Mouse (Mus musculus) v-Abl transformed pro-B cells (cell line): ENCODE measurements around the gene Zdhhc4.

Source experiments
- in situ Hi-C, 2 experiments: fragments of 400-800 bp; cut with MboI; formaldehyde crosslinking; loops; one replicate each; pipeline ENCODE4 v1.15.1; 2025; ENCODE audit not compliant: unreplicated experiment in 2 of 2

Gene Zdhhc4

DNA sequence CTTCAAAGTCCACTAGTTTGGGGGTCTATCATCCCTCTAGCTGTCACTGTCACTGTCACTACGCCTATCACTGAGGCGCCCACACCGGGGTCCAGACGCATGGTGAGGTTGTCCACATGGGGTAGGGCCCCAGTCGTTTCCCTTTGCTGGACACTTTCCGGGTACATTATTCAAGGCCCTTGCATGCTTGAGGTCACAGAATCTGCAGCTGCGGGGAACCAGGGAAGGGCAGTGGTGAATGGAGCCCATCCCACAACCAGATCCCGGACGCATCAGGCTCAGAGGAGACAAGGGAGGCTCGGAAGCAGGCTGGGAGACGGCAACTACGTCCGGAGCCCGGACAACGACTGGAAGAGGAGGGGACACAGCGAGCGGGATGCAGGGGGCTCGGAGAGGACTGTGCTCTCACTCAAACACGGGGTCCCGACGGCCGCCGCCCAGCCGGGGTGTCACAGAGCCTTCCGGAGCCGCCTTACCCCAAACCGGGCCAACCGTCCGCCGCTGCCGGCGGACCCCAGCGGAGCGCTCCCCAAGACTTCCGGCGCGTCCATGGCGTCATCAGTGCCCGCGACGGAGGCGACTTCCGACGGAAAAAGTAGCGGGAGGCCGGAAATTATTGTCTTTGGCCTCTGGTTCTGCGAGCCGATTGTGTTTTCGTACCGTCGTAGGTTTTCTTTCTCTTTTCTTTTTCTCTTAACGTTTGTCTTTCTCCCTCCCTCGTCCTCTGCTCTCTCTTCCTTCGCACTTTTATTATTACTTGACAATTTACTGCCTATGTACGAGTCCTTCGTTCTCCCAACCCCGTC, at the start of gene Zdhhc4:
Gene Zdhhc4, minus strand, starts transcription at position 567 of the 806 bp plus-strand sequence.
- in situ Hi-C loops, result loop anchor here in 1 of 2 experiments (5.0 kb wide), 1 partner anchor 223 kb away; no protein-coding TSS in a partner anchor

DNA sequence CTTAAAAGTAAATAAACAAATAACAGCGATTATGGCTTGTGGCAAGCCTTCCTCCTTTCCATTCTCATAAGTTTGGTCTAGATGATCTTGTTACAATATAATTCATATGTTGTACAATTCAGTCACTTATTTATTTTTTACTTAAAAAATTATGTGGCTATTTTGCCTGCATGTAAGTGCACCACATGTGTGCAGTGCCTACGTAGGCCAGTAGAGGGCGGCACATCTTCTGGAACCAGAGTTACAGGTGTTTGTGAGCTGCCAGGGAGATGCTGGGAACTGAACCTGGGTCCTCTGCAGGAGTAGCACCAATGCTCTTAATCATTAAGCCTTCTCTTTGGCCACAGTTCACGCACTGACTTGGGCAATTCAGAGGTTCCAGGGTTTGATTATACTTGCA, 47.1 kb upstream of the Zdhhc4 start:
- in situ Hi-C loops, result no loop called here

DNA sequence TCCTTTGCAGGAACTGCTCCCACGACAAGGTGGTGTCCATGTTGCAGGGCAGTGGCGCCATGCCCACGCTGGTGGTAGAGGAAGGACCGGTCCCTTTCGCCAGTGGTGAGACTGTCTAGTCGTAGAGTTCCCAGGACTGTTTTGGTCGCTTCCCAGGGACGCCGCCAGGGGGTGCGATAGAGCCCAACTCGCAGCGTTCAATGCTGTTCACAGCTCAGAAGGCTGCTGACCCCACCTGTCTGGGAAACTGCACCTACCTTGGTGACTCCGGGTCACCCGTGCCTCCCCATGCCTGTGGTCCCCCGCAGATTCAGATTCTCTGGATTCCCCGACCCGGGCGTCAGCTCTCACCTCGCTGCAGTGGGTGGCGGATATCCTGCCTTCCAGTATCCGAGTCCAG, 46.2 kb upstream of the Zdhhc4 start:
- in situ Hi-C loops, result no loop called here

DNA sequence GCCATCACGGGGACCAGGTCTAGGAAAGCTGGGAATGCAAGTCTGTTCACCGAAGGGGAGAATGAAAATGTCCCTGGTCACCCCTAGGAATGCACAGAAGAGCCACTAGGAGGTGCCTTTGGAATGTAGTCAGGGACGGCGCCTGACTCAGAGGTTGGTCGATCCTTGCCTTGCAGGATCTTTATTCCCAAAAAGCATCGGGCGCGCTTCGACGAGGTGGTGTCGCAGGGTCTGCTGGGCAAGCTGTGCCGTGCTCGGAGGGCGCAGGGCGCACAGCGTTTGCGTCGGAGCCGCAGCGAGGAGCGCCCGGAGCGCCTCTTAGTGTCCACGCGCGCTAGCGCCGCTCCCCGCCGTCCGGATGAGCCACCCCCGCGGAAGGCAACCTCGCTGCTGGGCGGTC, 43.8 kb upstream of the Zdhhc4 start:
- in situ Hi-C loops, result no loop called here

DNA sequence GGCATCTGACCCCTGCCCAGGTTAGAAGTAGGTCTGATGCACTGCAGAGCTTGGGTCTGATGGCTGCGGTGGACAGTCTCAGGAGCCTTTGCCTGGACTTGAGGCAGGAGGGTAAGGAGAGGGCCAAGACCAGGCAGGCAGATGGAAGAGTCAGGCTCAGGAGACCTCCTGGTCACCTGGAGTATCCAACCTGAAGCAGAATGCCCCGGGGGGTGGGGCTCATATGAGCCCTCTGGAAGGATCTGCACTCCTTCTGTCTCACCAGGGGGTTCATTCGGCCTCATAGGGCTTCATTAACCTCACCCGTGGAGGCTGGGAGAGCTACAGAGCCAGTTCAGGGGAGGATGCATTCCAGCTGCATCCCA, 42.1 kb upstream of the Zdhhc4 start:
- in situ Hi-C loops, result no loop called here

DNA sequence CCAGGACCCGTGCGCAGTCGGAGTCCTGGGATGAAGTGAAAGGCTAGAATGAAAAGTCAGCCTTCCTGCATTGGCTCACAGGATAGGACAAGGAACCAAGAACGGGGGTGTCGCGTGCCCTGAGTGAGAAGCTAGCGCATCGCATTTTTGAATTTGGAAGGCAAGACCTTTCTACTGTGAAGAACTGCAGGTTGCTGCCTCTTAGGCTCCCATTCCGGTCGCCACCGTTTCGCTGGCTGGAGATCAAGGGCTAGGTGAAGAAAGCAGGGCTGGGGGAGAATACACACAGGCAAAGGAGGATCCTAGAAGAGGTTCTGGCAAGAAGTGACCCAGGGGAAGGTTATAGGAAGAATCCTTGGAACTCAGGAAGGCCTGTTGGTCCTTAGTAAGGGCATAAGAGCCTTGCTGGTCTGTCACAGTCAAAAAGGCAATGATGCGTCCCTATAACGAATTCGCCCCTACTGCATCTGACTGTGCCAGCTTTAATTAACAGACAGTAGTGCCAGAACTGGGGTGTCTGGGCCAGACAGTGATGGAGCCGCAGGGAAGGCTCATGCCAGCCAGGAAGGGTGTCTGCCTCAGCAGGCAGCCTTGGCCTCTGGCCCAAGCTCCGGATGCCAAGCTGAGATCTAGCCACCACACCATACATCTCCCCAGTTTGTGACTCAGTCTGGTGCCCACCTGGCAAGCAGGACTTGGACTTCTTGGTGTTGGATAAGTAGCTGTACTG, 41.5 kb upstream of the Zdhhc4 start:
- in situ Hi-C loops, result no loop called here

DNA sequence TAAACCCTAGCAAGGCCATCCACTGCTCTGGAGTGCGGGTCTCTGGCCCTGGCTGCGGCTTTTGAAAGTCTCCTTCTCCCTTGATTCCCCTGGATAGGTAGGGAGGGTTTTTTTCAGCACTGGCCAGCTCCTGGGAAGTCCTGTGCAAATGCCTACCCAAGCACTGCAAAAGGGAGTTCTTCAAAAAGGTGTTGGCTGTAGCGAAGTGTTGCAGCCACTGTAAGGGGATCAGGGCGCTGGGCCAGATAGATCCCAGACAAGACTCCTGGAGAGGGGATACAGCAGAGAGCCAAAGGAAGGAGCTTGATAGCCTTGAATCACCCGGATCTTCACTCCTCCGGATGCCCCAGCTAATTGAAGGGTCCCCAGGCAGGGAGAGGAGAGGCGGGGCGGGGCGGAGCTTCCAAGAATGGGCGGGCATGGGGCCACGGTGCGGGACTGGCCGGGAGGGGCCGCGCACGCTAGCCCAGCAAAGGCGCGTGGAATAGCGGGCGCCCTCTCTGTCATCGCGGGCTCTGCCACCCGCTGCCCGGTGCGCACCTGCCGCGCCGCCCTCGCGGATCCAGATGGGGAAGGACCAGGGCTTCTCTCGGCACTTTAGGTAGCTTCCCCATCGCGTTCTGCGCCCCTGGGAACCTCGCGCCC, 40.7 kb upstream of the Zdhhc4 start:
- in situ Hi-C loops, result no loop called here

DNA sequence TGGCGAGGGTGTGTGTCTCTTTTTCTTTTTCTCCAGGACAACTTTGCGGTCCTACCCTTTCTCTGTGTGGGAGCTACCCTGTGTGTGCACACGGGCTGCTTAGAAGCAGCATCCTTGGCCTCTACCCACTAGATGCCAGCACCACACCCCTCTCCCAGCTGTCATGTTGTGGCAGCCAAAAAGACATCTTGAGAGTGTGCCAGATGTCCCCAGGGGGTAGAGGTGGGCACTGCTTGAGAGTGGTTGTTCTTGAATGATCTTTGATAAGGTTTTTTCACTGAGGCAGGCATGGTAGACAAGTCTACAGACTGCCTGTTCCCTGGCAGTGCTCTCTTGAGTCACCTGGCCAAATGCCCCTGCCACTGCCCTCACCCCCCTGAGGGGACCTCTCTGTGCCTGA, 38.9 kb upstream of the Zdhhc4 start:
- in situ Hi-C loops, result no loop called here

DNA sequence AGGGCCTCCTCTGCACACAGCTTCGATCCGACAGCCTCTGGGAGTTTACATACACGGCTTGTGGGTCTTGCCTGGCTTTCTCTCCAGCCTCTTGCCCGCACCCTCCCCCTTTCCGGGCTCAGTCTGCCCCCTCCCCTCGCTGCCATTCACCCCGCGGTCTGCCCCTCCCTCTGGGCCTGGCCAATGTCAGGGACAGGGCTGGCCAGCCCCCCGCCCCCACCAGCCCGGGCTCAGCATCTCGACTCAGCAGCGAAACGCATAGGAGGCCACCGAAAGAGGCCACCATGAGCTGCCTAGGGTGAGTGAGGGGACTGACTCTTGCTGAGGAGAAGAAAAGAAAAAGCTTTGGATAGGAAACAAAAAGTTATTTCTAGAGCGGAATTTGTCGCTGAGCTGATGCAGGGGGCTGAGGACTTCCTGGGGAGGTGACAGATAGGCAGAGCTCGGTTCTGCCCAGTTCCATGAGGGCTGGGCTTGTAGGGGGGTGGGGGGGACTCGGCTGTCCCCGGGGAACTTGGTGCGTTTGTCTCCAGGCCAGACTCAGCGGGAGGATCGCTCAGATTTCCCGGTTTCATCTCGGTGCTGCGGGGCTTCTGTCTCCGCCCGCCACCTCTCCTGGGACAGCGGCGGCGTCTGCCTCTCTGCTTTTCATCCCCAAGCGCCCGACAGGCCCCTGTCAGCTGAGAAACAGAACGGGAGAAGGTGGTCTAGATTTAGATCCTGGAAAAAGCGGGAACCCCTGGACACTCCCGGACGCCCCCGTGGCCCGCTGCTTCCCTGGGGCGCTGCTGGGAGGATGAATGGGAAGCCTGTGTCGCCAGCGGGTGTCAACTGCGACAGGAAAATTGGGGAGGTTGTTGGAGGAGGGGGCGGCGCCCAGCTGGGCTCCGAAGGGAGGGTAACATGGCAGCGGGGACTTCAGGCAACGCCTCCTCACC, 34.9 kb upstream of the Zdhhc4 start:
- in situ Hi-C loops, result no loop called here

DNA sequence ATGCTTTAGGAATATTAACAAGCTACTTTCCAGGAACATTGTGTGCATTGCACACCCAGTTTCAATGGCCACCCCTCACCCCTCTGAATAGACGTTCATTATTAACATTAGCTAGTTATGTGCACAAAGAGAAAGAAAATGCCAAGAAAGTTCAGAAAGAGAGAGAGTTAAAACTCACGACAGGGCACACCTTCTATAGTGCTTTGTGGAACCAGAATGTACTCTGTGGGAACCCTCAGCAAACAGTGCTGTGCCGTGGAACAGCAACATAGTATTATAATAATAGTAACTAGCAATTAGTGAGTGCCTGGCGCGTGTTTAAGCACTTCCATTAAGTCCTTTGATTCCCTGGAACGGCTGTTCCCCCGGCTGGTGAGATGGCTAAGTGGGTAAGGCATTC, 32.4 kb upstream of the Zdhhc4 start:
- in situ Hi-C loops, result no loop called here

DNA sequence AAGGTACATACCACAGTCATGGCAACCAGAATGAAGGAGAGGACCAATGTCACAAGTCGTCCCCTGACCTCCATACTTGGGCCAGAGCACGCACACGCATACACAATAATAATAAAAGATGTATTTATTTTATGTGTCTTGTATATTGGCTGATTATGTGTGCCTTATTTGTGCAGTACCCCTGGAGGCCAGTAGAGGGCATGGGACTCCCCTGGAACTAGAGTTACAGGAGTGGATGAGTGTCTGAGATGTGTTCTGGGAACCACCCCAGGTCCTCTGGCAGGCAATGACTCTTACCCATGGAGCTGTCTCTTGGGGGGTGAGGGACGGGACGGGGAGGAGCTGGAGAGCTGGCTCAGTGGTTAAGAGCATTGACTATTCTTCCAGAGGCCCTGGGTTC, 30.9 kb upstream of the Zdhhc4 start:
- in situ Hi-C loops, result no loop called here

DNA sequence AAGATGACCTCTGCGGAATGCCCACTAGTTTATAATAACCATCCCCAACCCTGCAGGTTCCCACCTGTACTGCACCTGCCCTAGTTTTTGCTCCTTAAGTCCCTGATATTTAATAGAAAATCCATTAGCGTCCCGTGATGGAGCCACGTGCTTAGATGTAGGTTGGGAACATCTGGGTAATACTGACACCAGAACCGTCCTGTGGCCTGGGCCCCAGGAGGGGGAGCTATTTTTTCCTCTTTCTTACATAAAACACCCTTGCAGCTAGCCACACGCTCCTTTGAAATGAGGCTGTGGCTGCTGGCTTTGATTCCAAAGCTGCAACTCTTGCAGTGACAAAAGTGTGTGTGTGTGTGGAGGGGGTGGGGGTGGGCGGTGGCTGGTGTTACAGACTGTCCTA, 30.2 kb upstream of the Zdhhc4 start:
- in situ Hi-C loops, result no loop called here

DNA sequence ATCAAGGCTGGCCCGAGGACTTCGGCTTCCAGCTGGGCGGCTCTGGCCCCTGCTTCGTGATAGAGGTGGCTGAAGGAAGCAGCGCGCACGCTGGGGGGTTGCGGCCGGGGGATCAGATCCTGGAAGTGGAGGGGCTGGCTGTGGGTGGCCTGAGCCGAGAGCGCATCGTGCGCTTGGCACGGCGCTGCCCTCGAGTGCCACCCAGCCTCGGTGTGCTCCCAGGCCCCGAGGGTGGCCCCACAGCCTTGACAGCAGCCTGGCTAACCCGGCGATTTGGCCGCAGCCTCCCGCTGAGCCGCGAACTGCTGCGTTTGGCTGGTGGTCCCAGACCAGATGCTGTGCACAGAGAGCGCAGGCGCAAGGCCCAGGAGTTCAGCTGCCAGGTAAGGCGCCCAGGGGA, 28.5 kb upstream of the Zdhhc4 start:
- in situ Hi-C loops, result no loop called here

DNA sequence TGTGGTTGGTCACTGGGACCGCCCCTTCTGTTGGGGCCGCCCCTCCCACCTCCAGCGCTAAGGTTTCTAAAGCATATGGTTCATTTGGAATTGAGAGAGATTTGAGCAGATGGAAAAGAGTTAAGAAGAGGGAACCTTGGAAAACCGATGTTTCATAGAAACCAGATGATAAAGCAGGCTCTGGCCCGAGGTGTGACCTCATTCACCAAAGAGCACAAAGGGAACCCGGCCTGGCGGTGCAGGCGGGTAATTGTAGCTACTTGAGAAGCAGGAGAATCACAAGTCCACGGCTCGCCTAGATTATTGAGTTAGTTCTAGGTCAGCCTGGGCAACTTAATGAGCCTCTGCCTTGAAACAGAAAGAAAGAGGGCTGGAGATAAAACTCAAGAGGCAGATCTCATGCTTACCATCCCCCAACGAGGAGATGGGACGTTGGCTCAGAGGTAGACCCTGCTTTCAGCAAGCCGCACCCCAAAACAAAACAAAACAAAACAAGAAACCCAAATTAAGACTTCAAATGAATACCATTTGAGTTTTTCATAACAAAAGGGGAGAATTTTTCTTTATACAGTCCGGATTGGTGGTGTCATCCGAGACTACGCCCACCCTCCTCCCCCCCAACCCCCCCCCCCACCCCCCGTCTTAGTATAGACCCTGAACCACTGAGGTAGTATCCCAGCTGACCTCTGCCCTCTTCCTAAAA, 27.8 kb upstream of the Zdhhc4 start, which contains the start of gene Grid2ip:
Gene Grid2ip, plus strand, starts transcription at position 653 of the 703 bp plus-strand sequence.
- in situ Hi-C loops, result no loop called here

DNA sequence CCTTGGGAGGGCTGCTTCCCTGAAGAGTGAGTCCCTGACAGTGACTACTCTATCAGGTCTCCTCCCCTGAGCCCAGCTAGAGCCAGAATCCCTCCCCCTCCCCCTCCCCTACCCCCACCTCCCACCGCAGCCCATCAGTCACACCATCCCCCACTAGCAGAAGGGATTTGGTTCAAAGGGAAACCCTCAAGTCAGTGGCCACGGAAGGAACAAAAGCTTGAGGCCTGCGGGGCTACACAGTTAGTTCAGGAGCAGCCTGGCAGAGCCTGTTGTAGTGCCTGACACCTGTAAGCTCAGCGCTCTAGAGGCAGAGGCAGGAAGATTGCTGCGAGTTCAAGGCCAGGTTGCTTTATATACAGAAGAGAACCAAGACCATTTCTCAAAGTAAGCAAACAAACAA, 27.0 kb upstream of the Zdhhc4 start:
- in situ Hi-C loops, result no loop called here

DNA sequence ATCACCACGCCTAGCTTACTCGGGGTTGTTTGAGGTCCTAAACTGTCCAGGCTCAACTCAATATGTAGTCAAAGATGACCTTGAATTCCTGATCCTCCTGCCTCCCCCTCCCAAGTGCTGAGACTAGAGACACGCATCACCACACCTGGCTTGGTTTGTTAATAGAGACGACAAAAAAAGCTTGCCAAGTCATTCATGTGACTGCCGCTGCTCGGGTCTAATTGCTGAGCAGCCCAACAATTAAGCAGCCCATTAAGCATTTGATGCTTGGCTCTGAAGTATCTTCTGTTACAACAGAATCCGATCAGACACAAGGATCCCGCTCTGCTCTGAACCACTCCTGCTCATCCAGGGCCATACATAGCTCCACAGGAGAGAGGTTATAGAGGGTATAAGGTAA, 17.3 kb upstream of the Zdhhc4 start:
- in situ Hi-C loops, result no loop called here

DNA sequence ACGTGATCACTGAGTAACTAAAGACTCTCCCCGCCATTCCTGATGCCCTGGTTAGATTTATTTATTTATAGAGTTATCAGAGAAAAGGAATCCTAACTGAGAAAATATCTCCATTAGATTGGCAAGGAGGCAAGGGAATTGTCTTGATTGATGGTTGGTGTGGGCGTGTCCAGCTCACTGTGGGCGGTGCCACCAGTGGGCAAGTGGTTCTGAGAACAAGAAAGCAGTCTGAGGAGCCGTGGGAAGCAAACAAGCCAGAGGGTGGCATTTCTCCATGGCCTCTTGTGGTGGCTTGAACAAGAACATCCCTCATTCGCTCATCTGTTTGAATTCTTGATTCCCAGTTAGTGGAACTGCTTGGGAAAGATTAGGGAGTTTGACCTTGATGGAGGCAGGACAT, 10.5 kb upstream of the Zdhhc4 start:
- in situ Hi-C loops, result no loop called here

DNA sequence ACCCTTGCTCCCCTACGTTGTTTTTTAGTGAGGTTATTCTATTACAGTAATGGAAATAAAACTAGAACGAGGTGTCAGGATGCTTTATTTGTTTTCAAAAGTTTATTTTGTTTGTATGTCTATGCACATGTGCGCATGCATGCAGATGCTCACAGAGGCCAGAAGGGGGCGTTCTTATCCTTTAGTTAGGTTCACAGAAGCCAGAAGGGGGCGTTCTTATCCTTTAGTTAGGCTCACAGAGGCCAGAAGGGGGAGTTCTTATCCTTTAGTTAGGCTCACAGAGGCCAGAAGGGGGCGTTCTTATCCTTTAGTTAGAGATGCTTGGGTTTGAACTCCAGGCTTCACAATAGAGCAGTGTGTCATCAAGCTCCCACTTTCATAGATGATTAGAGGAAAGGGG, 7.5 kb upstream of the Zdhhc4 start:
- in situ Hi-C loops, result no loop called here

DNA sequence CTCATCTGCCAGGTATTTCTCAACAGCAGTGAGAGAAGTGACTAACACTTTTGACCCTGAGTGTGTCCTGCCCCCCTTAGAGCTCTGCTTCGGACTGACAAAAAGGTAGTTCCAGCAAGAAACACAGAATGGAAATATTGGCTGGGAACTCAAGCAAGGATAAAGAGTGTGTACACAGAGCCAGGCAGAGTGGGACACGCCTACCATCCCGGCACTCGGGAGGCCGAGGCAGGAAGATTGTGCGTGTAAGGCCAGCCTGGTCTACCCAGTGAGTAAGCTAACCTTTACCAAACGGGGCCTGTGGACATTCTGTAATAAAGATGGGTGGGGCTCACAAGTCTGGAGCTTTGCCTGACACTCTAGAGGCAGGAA, 6.0 kb upstream of the Zdhhc4 start:
- in situ Hi-C loops, result no loop called here
